Mouse (Mus musculus): ENCODE data around the gene Gtf2f1.

GRCm38 (mm10) chr17:57047406-57047805 is 36.3 kb upstream of the Gtf2f1 start:
- TF ChIP-seq MAX (IDR thresholded peaks at IDR 0.05; ENCODE audit: low read length) (no peak), POLR2A (IDR thresholded peaks at IDR 0.05; ENCODE audit: control insufficient read depth in 1 of 2, insufficient read depth in 1 of 2, low read depth in 1 of 2, low read length in 2 of 2, poor library complexity in 1 of 2) (no peak), CTCF (IDR thresholded peaks at IDR 0.05 in 2 of 3, conservative IDR thresholded peaks at IDR 0.05 in 1 of 3; ENCODE audit: control insufficient read depth in 1 of 3, insufficient read depth in 1 of 3, low read depth in 2 of 3, low read length in 3 of 3, poor library complexity in 1 of 3, severe bottlenecking in 1 of 3) (no peak), SMC3 (IDR thresholded peaks at IDR 0.05; ENCODE audit: low read depth, low read length) (no peak), TCF12 (IDR thresholded peaks at IDR 0.05; ENCODE audit: low read depth, low read length) (no peak), MAFK (IDR thresholded peaks at IDR 0.05; ENCODE audit: borderline replicate concordance, low read depth, low read length) (no peak), TBP (IDR thresholded peaks at IDR 0.05; ENCODE audit: low read depth, low read length) (no peak)
